Mouse (Mus musculus): ENCODE results near the gene Eva1c. TPM values are rescaled to one million over a fixed set of nuclear protein-coding genes. Genes with fewer than 3 reads are reported as not detected.

The Eva1c gene
- polyA plus RNA-seq, 1 experiment from 2014 or later, result 2.5 TPM

DNA sequence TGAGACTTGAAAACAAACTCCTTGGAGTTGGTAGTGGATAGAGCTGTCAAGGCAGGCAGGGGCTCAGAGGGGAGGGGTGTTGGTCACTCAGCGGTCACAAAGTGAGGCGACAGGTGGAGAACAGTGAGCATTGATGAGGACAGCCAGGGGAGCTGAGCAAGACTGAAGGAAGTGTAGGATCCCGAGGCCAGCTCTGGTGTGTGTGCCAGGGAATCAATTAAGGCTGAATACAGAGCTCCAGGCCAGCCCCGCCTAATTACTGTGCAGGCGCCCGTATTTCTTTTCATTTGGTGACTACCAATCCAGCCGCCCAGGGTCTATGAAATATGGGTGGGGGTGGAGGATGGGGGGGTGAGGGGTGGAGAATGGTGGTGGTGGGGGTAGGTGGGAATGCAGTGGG, 24.4 kb downstream of the Eva1c start:
- no peak; the same call in 1 of the 2 replicates for ATAC-seq (ENCODE audit: low FRiP score)
- no peaks in the 10 kb centered on the region for H3K36me3 ChIP-seq
- WGBS, result 60% methylated on average over 7 of the region's 7 CpGs
- H3K4me2 ChIP-seq, result no peak overlapping the region
- H3K4me1 ChIP-seq (replicated peaks), result 0 out of 2 replicates have a peak, but pooled peaks cover 14% of the 10 kb centered on the region
- H3K27ac ChIP-seq, result no peak overlapping the region
- H3K4me3 ChIP-seq, result no peak overlapping the region
- H3K9ac ChIP-seq, result no peak overlapping the region
- H3K9me3 ChIP-seq, result no peaks in the 10 kb centered on the region
- H3K27me3 ChIP-seq, result no peaks in the 10 kb centered on the region

DNA sequence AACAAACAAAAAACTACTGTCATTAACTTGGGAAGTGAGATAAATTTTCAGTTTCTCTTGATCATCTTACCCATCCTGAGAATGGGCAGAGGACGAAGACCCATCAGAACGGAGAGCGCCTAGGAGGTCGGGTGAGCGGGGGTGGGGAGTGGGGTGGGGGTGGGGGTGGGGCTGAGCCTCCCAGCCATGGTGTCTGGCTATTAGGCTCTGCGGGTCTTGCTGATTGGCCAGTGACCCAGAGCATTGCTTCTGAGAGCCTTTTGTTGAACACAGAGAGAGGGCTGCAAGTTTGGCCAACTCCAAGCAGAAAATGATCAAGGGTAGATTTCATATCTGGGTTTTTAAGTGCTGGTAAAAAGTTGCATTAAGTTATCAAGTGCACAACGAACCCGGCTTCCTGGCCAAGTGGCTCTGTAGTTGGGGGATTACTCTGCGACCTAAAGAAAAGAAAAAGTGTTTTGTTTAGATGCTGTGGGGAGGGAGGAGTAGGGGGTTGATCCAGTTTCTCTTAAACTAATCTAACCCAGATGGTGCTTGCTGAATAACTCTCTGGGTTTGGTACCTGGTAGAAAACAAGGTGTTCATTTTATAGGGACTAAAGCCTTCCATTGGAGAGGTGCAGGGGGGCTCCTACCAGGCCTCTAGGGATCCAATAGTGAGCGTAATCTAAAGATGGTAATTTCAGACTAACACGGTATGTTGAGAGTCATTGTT, 25.3 kb downstream of the Eva1c start:
- H3K4me2 ChIP-seq, result no peak overlapping the region
- 0 out of 2 replicates have a peak, but pooled peaks cover 14% of the 10 kb centered on the region for H3K4me1 ChIP-seq (replicated peaks)
- no peaks in the 10 kb centered on the region for H3K36me3 ChIP-seq
- no peak overlapping the region for H3K4me3 ChIP-seq
- H3K9me3 ChIP-seq, result no peaks in the 10 kb centered on the region
- no peak for ATAC-seq (ENCODE audit: low FRiP score)
- H3K27ac ChIP-seq, result no peak overlapping the region
- WGBS, result 55% methylated on average over 11 of the region's 11 CpGs
- H3K9ac ChIP-seq, result no peak overlapping the region
- H3K27me3 ChIP-seq, result no peaks in the 10 kb centered on the region

DNA sequence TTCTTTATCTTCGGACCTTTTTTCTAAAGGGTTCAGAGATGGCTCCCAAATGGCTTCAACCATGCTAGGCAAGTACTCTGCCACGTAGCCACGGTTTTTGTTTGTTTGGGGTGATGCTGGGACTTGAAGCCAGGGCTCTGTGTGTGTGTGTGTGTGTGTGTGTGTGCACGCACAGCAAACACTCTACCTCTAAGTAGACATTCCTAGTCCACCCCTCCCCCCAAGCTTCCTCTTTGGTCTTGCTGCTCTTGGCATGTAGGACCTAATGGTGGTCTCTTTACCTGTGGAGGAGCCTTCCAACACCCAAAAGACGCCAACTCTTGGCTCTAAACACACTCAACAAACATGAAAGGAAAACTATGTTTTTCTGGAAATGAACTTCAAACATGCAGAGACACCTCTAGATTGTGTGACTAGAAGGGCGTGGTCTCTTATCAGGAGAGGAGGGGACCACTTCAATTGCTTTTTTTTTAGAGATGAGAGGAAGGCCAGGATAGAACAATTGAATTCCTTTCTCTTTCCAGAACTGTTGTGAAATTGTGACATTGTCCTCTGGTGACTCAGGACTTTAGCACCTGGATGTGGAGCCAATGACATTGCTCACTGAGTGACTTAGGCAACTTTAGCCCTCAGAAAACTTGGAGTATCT, 30.2 kb downstream of the Eva1c start:
- 95% methylated on average over 6 of the region's 6 CpGs for WGBS
- H3K27ac ChIP-seq, result no peak overlapping the region
- H3K9ac ChIP-seq, result no peak overlapping the region
- H3K27me3 ChIP-seq, result no peaks in the 10 kb centered on the region
- H3K4me2 ChIP-seq, result no peak overlapping the region
- no peak for ATAC-seq (ENCODE audit: low FRiP score)
- H3K36me3 ChIP-seq, result no peaks in the 10 kb centered on the region
- H3K4me1 ChIP-seq (replicated peaks), result no peaks in the 10 kb centered on the region
- H3K4me3 ChIP-seq, result no peak overlapping the region
- H3K9me3 ChIP-seq, result no peaks in the 10 kb centered on the region

DNA sequence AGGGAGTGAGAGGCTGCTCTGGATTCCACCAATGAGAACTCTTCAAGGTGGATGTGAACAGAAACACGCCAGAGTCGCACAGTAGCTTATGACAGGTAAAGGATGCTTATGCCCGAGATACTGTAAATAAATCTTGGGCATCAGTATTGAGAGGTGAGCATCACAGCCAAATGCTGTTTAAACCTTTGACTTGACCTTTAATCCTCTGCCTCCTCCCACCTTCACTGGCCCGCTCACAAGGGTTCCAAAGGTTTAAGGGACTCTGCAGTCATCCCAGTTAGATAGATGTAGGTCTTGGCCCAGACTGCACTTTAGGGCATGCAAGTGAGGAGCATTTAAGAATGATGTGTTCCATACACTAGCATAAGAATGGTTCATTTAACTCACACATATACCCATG, 31.7 kb downstream of the Eva1c start:
- 90% methylated on average over 4 of the region's 4 CpGs for WGBS
- Histone ChIP-seq H3K27me3 (no peaks in the 10 kb centered on the region), H3K4me1 (replicated peaks) (no peaks in the 10 kb centered on the region), H3K9ac (no peak overlapping the region), H3K4me3 (no peak overlapping the region), H3K4me2 (no peak overlapping the region), H3K27ac (no peak overlapping the region), H3K36me3 (no peaks in the 10 kb centered on the region), H3K9me3 (no peaks in the 10 kb centered on the region)
- no peak for ATAC-seq (ENCODE audit: low FRiP score)

DNA sequence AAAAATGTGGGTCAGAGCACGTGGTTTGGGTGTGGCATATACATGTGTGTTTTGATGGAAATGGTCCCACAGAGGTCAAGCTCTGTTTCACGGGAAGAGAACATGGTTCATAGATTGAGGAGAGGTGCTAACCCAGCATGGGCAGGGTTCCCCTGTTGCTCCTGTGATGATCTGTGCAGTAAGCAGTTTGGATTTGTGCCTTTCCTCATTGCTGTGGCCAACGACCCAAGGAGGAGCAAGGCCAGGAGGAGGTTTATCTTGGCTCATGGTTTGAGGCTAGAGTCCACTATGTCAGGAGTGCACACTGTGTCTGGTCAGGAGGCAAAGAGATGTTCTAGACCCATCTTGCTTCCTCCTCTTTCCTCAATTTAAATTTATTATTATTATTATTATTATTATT, 36.5 kb downstream of the Eva1c start:
- WGBS, result 83% methylated on average over 3 of the region's 3 CpGs
- no peak for ATAC-seq (ENCODE audit: low FRiP score)

DNA sequence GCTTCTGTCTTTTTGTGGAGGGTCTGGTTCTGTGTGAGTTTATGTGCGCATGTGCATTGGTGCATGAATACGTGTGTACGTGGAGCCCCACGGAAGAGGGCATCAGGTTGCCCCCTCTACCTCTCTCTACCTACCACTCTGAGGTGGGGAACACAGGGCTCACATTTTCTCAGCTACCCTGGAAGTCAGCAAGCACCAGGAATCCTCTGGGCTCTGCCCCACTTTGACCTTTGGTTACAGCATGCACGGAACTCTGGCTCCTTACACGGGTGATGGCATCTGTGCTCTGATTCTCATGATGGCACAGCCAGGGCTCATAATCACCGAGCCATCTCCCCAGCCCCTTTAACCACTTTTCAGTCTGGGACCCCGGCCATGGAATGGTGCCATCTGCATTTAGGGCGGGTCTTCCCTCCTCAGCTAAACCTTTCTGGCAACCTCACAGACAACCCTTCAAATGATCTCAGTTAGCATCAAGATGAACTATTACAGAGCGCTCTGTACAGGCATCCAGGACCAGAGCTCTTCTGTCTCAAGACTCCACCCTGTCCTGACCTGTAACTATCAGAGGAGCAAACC, 37.0 kb downstream of the Eva1c start:
- Histone ChIP-seq H3K4me2 (no peak overlapping the region), H3K27me3 (no peaks in the 10 kb centered on the region), H3K36me3 (no peaks in the 10 kb centered on the region), H3K9me3 (no peaks in the 10 kb centered on the region), H3K4me1 (replicated peaks) (peaks cover 17% of the 10 kb centered on the region), H3K4me3 (no peak overlapping the region), H3K27ac (no peak overlapping the region), H3K9ac (no peak overlapping the region)
- 79% methylated on average over 10 of the region's 10 CpGs for WGBS
- no peak for ATAC-seq (ENCODE audit: low FRiP score)

More for the DNA sequence above, 36.5 kb downstream of the Eva1c start:
- Histone ChIP-seq H3K9me3 (no peaks in the 10 kb centered on the region), H3K27ac (no peak overlapping the region), H3K27me3 (no peaks in the 10 kb centered on the region), H3K36me3 (no peaks in the 10 kb centered on the region), H3K4me1 (replicated peaks) (peaks cover 13% of the 10 kb centered on the region), H3K9ac (no peak overlapping the region), H3K4me3 (no peak overlapping the region), H3K4me2 (no peak overlapping the region)

DNA sequence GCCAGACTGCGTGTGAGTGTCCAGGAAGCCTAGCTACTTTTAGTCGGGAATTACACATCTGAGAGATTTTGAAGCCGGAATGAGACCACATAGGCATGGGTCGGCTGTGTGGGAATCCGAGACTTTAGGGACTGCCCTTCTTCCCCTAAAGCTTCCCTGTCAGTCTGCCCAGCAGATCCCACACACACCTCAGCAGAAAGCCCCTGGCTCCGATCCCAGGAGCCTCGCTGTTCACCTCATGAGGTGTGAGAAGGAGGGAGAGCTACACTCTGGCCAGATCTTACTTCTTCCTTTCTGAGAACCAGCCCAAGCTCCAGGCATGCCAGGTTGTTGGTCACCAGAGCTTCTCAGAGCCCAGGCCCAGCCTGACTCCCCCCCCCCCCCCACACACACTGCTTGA, 38.2 kb downstream of the Eva1c start:
- ATAC-seq (ENCODE audit: low FRiP score), result no peak

DNA sequence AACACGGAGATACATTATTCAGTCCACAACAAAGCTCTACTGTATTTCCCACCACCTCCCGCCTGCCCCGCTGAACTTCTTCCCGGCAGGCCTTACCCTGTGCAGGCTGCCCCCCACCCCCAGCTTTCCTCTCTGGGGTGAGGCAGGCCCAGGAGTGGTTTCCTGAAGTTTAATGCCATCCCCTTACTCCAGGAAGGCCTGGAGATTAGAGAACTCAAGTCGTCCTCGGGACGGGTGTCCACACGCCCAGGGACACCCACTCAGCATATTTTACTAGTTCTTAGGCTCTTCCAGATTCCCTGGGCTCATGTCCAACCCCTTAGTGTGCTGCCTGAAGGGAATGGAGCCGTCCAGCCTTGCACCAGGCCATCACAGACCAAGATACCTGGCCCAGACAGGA, 39.1 kb downstream of the Eva1c start:
- no peak overlapping the region for H3K27ac ChIP-seq
- ATAC-seq (ENCODE audit: low FRiP score), result no peak
- WGBS, result 54% methylated on average over 9 of the region's 9 CpGs

More for the DNA sequence above, 38.2 kb downstream of the Eva1c start:
- H3K9ac ChIP-seq, result no peak overlapping the region
- no peaks in the 10 kb centered on the region for H3K9me3 ChIP-seq
- H3K27ac ChIP-seq, result no peak overlapping the region
- WGBS, result 76% methylated on average over 7 of the region's 7 CpGs
- no peaks in the 10 kb centered on the region for H3K27me3 ChIP-seq
- H3K4me2 ChIP-seq, result no peak overlapping the region
- H3K4me3 ChIP-seq, result no peak overlapping the region
- H3K4me1 ChIP-seq (replicated peaks), result peaks cover 17% of the 10 kb centered on the region
- no peaks in the 10 kb centered on the region for H3K36me3 ChIP-seq

DNA sequence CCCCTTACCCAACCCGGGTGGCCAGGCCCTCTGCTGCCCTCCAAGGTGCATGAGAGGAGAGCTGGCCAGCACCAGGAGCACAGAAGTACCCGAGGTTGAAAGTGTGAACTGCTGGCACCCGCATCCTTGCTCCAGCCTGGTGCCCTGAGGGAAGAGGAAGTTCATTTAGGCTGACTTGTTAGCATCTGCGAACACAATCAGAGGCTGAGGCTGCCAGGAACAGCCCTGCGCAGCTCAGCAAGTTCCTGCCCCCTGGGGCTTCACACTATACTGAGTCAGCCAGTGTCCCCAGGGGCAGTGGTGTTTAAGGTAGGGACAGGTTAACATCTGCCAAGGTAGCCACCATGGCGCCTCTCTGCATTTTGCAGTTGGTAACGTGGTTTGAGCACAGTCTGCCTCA, 41.6 kb downstream of the Eva1c start:
- no peaks in the 10 kb centered on the region for H3K27me3 ChIP-seq
- no peaks in the 10 kb centered on the region for H3K36me3 ChIP-seq
- WGBS, result 28% methylated on average over 7 of the region's 7 CpGs
- peaks cover 26% of the 10 kb centered on the region for H3K4me1 ChIP-seq (replicated peaks)
- no peak overlapping the region for H3K9ac ChIP-seq
- no peak overlapping the region for H3K4me3 ChIP-seq
- H3K27ac ChIP-seq, result no peak overlapping the region
- no peak overlapping the region for H3K4me2 ChIP-seq
- no peaks in the 10 kb centered on the region for H3K9me3 ChIP-seq
- ATAC-seq (ENCODE audit: low FRiP score), result no peak

More for the DNA sequence above, 39.1 kb downstream of the Eva1c start:
- Histone ChIP-seq H3K36me3 (no peaks in the 10 kb centered on the region), H3K4me1 (replicated peaks) (peaks cover 17% of the 10 kb centered on the region), H3K4me3 (no peak overlapping the region), H3K9me3 (no peaks in the 10 kb centered on the region), H3K27me3 (no peaks in the 10 kb centered on the region), H3K4me2 (no peak overlapping the region), H3K9ac (0 out of 2 replicates have a peak overlapping the region, but pooled peaks have one; percentile 19)

DNA sequence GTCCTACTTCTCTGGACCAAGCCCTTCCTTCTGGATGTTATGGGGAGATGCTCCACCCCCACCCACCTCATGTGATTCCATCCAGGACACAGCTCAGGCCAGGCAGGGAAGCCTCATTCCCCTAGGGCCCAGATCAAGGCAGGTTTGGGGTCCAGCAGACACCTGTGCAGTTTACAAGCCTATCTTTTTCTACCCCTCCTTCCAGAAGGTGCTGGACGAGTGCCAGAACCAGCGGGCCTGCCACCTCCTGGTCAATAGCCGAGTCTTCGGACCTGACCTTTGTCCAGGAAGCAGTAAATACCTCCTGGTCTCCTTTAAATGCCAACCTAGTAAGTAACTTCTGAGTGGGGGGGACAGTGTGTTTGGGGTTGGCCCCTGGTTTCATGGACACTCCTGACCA, 42.8 kb downstream of the Eva1c start:
- Histone ChIP-seq H3K36me3 (no peaks in the 10 kb centered on the region), H3K27me3 (no peaks in the 10 kb centered on the region), H3K9me3 (no peaks in the 10 kb centered on the region), H3K4me3 (no peak overlapping the region), H3K9ac (no peak overlapping the region), H3K27ac (no peak overlapping the region), H3K4me1 (replicated peaks) (peaks cover 26% of the 10 kb centered on the region), H3K4me2 (no peak overlapping the region)
- WGBS, result 81% methylated on average over 4 of the region's 4 CpGs
- no peak for ATAC-seq (ENCODE audit: low FRiP score)

DNA sequence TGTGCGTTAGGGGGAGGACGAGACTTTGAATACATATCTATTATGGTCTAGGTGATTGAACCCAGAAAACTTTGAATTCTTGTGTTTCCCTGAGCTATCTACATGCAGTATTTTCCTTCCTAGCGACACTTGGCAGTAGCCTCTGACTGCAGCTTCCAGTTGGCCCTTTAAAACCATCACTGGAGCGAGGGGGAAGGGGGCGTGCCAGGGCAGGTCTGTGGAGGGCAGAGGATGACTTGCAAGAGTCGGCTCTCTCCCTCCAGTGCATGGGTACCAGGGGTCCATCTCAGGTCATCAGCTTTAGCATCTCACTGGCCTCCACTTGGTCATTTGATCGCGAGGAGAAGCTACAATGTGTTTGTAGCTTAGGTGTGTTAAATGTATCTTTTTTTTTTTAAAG, 46.4 kb downstream of the Eva1c start:
- WGBS, result 69% methylated on average over 8 of the region's 8 CpGs

DNA sequence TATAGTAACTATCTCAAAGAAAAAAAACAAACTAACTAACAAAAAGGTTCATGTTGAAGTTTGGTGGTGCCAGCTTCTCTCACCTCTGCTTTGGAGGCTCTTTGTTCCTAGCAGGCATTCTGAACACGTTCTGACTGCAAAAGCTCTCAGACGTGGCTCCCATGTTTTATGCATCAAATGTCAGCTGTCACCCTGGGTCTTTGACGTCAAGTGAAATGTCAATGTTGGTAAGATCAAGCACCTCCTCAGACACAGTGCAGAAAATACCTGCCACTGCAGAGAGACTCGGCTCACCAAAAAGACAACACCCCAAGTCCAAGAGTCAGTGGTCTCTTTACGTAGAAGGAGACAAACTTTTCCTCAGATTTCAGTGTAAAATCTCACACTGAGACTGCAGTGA, 48.0 kb downstream of the Eva1c start:
- 53% methylated on average over 5 of the region's 5 CpGs for WGBS
- H3K4me1 ChIP-seq (replicated peaks), result peaks cover 9% of the 10 kb centered on the region
- H3K27me3 ChIP-seq, result 0 out of 2 replicates have a peak, but pooled peaks cover 2% of the 10 kb centered on the region
- H3K4me2 ChIP-seq, result no peak overlapping the region
- H3K9me3 ChIP-seq, result no peaks in the 10 kb centered on the region
- no peak for ATAC-seq (ENCODE audit: low FRiP score)
- H3K36me3 ChIP-seq, result no peaks in the 10 kb centered on the region
- H3K27ac ChIP-seq, result no peak overlapping the region
- H3K9ac ChIP-seq, result no peak overlapping the region
- H3K4me3 ChIP-seq, result no peak overlapping the region

More for the DNA sequence above, 46.4 kb downstream of the Eva1c start:
- no peak overlapping the region for H3K27ac ChIP-seq
- no peak overlapping the region for H3K4me3 ChIP-seq
- H3K36me3 ChIP-seq, result no peaks in the 10 kb centered on the region
- H3K27me3 ChIP-seq, result no peaks in the 10 kb centered on the region
- no peak overlapping the region for H3K9ac ChIP-seq
- ATAC-seq (ENCODE audit: low FRiP score), result no peak
- H3K4me2 ChIP-seq, result no peak overlapping the region
- no peaks in the 10 kb centered on the region for H3K9me3 ChIP-seq
- peaks cover 13% of the 10 kb centered on the region for H3K4me1 ChIP-seq (replicated peaks)

Data from hindbrain, embryonic 13.5 days (tissue).